8 mouse cellular contexts compared by ENCODE assay signal in the genomic region with DNA sequence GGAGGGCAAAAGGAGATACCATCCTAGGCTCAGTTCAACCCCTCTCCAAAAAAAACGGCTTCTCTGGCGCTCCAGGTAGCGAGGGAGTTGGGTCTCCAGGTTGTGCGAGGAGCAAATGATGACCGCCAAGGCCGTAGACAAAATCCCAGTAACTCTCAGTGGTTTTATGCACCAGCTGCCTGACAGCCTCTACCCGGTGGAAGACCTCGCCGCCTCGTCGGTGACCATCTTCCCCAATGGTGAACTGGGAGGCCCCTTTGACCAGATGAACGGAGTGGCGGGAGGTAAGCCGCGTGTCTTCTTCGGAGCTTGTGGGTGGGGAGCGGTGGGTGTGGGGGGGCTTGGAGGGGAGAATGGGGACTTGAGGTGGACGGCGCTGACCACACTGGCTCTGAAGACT. TPM values are rescaled to one million over a fixed set of nuclear protein-coding genes. Genes with fewer than 3 reads are reported as not detected.
DNase-seq lines count a peak whose midpoint lies in the region; ATAC-seq and TF ChIP-seq lines count a peak whose summit lies in the region.

No protein-coding gene starts in this region.

- H3K27ac ChIP-seq in forebrain, embryonic 12.5 days, result no peak overlapping the region
- H3K27ac ChIP-seq in intestine, postnatal 0 days (ENCODE audit: low read depth, low read length), result no peak overlapping the region
- H3K27ac ChIP-seq in midbrain, embryonic 16.5 days (ENCODE audit: low read length), result no peak overlapping the region

- H3K4me2 ChIP-seq in forebrain, embryonic 12.5 days, result peak overlapping the region; percentile 91
- H3K4me2 ChIP-seq in intestine, postnatal 0 days (replicated peaks; ENCODE audit: low read depth), result peak overlapping the region; percentile 99
- H3K4me2 ChIP-seq in midbrain, embryonic 16.5 days (ENCODE audit: low read length), result peak overlapping the region; percentile 93

- no peaks in the 10 kb centered on the region for H3K9me3 ChIP-seq in forebrain, embryonic 12.5 days
- no peaks in the 10 kb centered on the region for H3K9me3 ChIP-seq in intestine, postnatal 0 days (ENCODE audit: control insufficient read depth)
- no peaks in the 10 kb centered on the region for H3K9me3 ChIP-seq in midbrain, embryonic 16.5 days (replicated peaks; ENCODE audit: control insufficient read depth, low read length, poor library complexity, severe bottlenecking)

- peak; percentile 35 for DNase-seq in cerebellum, adult 9-11 months
- peak; percentile 47 for DNase-seq in CD4-positive helper T cell, adult 2 months (ENCODE audit: low read depth, low spot score)
- DNase-seq in left cerebral cortex, adult 18-20 months (ENCODE audit: low spot score in 2 of 2), result no peak
- DNase-seq in gastrocnemius, adult 8-10 months (ENCODE audit: low spot score in 2 of 2), result no peak

- no peak for TF ChIP-seq CTCF in intestine, postnatal 0 days (IDR thresholded peaks at IDR 0.05; ENCODE audit: low read depth)

- H3K4me1 ChIP-seq in forebrain, embryonic 12.5 days, result peaks cover 45% of the 10 kb centered on the region
- H3K4me1 ChIP-seq in intestine, postnatal 0 days (replicated peaks; ENCODE audit: control insufficient read depth, insufficient read depth, low read length), result 0 out of 2 replicates have a peak, but pooled peaks cover 5% of the 10 kb centered on the region
- H3K4me1 ChIP-seq in midbrain, embryonic 16.5 days (ENCODE audit: control insufficient read depth, insufficient read depth, low read length), result peaks cover 37% of the 10 kb centered on the region

- peak overlapping the region; percentile 50 for H3K4me3 ChIP-seq in forebrain, embryonic 12.5 days (replicated peaks)
- peak overlapping the region; percentile 69 for H3K4me3 ChIP-seq in intestine, postnatal 0 days (ENCODE audit: low read depth, low read length)
- H3K4me3 ChIP-seq in midbrain, embryonic 16.5 days (ENCODE audit: low read depth, low read length), result peak overlapping the region; percentile 57

- peaks cover 98% of the 10 kb centered on the region for H3K27me3 ChIP-seq in forebrain, embryonic 12.5 days
- H3K27me3 ChIP-seq in intestine, postnatal 0 days (replicated peaks; ENCODE audit: control insufficient read depth, insufficient read depth, low read length), result peaks cover 61% of the 10 kb centered on the region
- H3K27me3 ChIP-seq in midbrain, embryonic 16.5 days (ENCODE audit: control insufficient read depth, insufficient read depth, low read depth, low read length), result peaks cover 77% of the 10 kb centered on the region

- H3K36me3 ChIP-seq in forebrain, embryonic 12.5 days (replicated peaks), result no peaks in the 10 kb centered on the region
- H3K36me3 ChIP-seq in intestine, postnatal 0 days (ENCODE audit: control insufficient read depth, insufficient read depth), result no peaks in the 10 kb centered on the region
- no peaks in the 10 kb centered on the region for H3K36me3 ChIP-seq in midbrain, embryonic 16.5 days (ENCODE audit: control insufficient read depth, insufficient read depth, low read length)

- no peak overlapping the region for H3K9ac ChIP-seq in forebrain, embryonic 12.5 days
- no peak overlapping the region for H3K9ac ChIP-seq in intestine, postnatal 0 days (ENCODE audit: low read depth, low read length)
- no peak overlapping the region for H3K9ac ChIP-seq in midbrain, embryonic 16.5 days (ENCODE audit: low read depth, low read length)

- ATAC-seq in cerebellum, adult (ENCODE audit: insufficient number of reproducible peaks, low FRiP score, low TSS enrichment), result no peak
- ATAC-seq in forebrain, embryonic 12.5 days (ENCODE audit: low FRiP score), result no peak
- no peak for ATAC-seq in intestine, postnatal 0 days
- ATAC-seq in midbrain, embryonic 16.5 days, result no peak

- WGBS in forebrain, embryonic 12.5 days, result 0% methylated on average over 19 of the region's 19 CpGs
- 1% methylated on average over 19 of the region's 19 CpGs for WGBS in intestine, postnatal 0 days
- WGBS in midbrain, embryonic 16.5 days, result under 1% methylated on average over 19 of the region's 19 CpGs

RNA-seq across cellular contexts. Expression of gene Egr2, which starts 2.8 kb away (rescaled TPM):
- 0.20 and 0.37 TPM in 2 replicates for polyA plus RNA-seq in forebrain, embryonic 12.5 days (2016; fragmentation: Nextera tagmentation; extraction: Ambion mirVana)
- polyA plus RNA-seq in intestine, postnatal 0 days (2015; fragmentation: Nextera tagmentation; extraction: Ambion mirVana), result 0.60 TPM in 2 replicates
- polyA plus RNA-seq in midbrain, embryonic 16.5 days (2015; fragmentation: Nextera tagmentation; extraction: Ambion mirVana), result 0.45 and 0.68 TPM in 2 replicates
- total RNA-seq in left cerebral cortex, adult 18-20 months (2021), result 10 to 100 TPM; 21.4 to 23.2 TPM
- total RNA-seq in gastrocnemius, adult 8-10 months (2022), result 1 to 10 TPM in 1 of 4 experiments, under 1 TPM in 3; 0.17 to 1.1 (median 0.59) TPM

RNA-seq across cellular contexts. Expression of gene Ado, which starts 10.6 kb away (rescaled TPM):
- 56.2 and 62.6 TPM in 2 replicates for polyA plus RNA-seq in forebrain, embryonic 12.5 days (2016; fragmentation: Nextera tagmentation; extraction: Ambion mirVana)
- 17.4 and 18.5 TPM in 2 replicates for polyA plus RNA-seq in intestine, postnatal 0 days (2015; fragmentation: Nextera tagmentation; extraction: Ambion mirVana)
- polyA plus RNA-seq in midbrain, embryonic 16.5 days (2015; fragmentation: Nextera tagmentation; extraction: Ambion mirVana), result 77.2 and 77.3 TPM in 2 replicates
- 10 to 100 TPM; 38.8 to 40.0 TPM for total RNA-seq in left cerebral cortex, adult 18-20 months (2021)
- 10 to 100 TPM; 24.4 to 28.3 (median 26.1) TPM for total RNA-seq in gastrocnemius, adult 8-10 months (2022)

Comparison
In these comparisons a context has a peak if more than half of its experiments do, and no peak if none do; other contexts are left out.
1. DNase-seq: peak in cerebellum, adult 9-11 months (single experiment) and CD4-positive helper T cell, adult 2 months (single experiment); none in left cerebral cortex, adult 18-20 months (0 of 2) and gastrocnemius, adult 8-10 months (0 of 2).
2. Peak in every context shown above with its lines, with median percentiles within 50 percentile points of each other: H3K4me2 ChIP-seq and H3K4me3 ChIP-seq.